Mouse (Mus musculus) midbrain, embryonic 14.5 days (tissue): ENCODE measurements around the gene Adcy9. TPM values are rescaled to one million over a fixed set of nuclear protein-coding genes. Genes with fewer than 3 reads are reported as not detected.

Experiments
- ATAC-seq: fragments of 200-750 bp; cut with Nextera tagmentation; 2 replicates; pipeline ENCODE4 v1.8.0; 2017; ENCODE audit warnings: moderate number of reproducible peaks, moderate library complexity; ENCODE audit not compliant: low FRiP score, low TSS enrichment
- DNase-seq: peaks from one replicate; pipeline ENCODE4 v3.0.0-alpha.2; 2015
- H3K27ac ChIP-seq: fragments of 300-500 bp; sonication (generic); replicated peaks from 2 replicates; pipeline ENCODE4 v1.5.1; 2014; ENCODE audit warnings: mild to moderate bottlenecking, low read depth, low read length, moderate library complexity
- H3K27me3 ChIP-seq: fragments of 300-500 bp; sonication (generic); 2 replicates; pipeline ENCODE4 v1.6.1; 2014; ENCODE audit warnings: low read length, control low read depth, mixed read lengths; ENCODE audit not compliant: control insufficient read depth, insufficient read depth
- H3K36me3 ChIP-seq: fragments of 300-500 bp; sonication (generic); 2 replicates; pipeline ENCODE4 v1.6.1; 2014; ENCODE audit warnings: low read length, control low read depth; ENCODE audit not compliant: control insufficient read depth, insufficient read depth
- H3K4me1 ChIP-seq: fragments of 300-500 bp; sonication (generic); 2 replicates; pipeline ENCODE4 v1.6.1; 2014; ENCODE audit warnings: mild to moderate bottlenecking, antibody characterized with exemption, low read length, control low read depth; ENCODE audit not compliant: control insufficient read depth, insufficient read depth
- H3K4me2 ChIP-seq: fragments of 300-500 bp; sonication (generic); 2 replicates; pipeline ENCODE4 v1.6.1; 2014; ENCODE audit warnings: mild to moderate bottlenecking, low read length, moderate library complexity
- H3K4me3 ChIP-seq: fragments of 300-500 bp; sonication (generic); replicated peaks from 2 replicates; pipeline ENCODE4 v1.5.1; 2014; ENCODE audit warnings: low read depth, low read length
- H3K9ac ChIP-seq: fragments of 300-500 bp; sonication (generic); replicated peaks from 2 replicates; pipeline ENCODE4 v1.6.1; 2014; ENCODE audit warnings: mild to moderate bottlenecking, low read length, moderate library complexity
- H3K9me3 ChIP-seq: fragments of 300-500 bp; sonication (generic); 2 replicates; pipeline ENCODE4 v1.6.1; 2016; ENCODE audit warnings: low read length, control low read depth, mixed read lengths; ENCODE audit not compliant: control insufficient read depth
- WGBS: fragments of 180-500 bp; shearing (Covaris S2); extraction: QIAGEN DNeasy Blood & Tissue Kit; methylation state at CpG from one replicate; pipeline ENCODE4 v1.1.7; 2014; 5-methylcytosine and 5-hydroxymethylcytosine counted together
- polyA plus RNA-seq: library from polyadenylated mRNA; unstranded; fragments of >200 nt; fragmentation: Nextera tagmentation; extraction: Ambion mirVana; gene quantifications from 2 replicates; pipeline ENCODE4 v1.2.1, GENCODE M21; 2014

Adcy9 gene
- polyA plus RNA-seq, 1 experiment from 2014 or later: 5.3 TPM

DNA sequence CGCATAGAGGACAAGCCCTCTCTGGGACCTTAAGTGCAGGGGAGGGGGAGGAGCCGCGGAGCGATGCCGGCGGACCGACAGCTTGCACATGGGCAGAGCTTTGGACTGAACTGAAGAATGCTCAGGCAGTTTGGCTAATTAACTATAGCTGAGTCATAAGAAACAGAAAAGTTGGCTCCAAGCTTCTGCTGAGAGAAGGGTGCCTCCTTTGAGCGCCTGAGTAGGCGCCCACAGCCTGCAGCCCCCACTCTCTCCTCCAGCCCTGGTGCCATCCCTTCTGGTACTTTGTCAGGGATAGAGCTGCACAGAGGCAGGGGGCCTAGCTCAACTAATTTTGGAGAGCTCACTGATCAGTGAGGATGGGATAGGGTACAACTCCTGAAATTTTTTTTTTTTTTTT, 27.9 kb upstream of the Adcy9 start:
- ATAC-seq: no peak
- Histone ChIP-seq H3K9ac (no peak overlapping the region), H3K9me3 (no peaks in the 10 kb centered on the region), H3K4me3 (no peak overlapping the region), H3K4me2 (no peak overlapping the region), H3K27ac (no peak overlapping the region), H3K36me3 (no peaks in the 10 kb centered on the region), H3K27me3 (no peaks in the 10 kb centered on the region), H3K4me1 (no peaks in the 10 kb centered on the region)
- DNase-seq: no peak
- WGBS: 48% methylated on average over 9 of the region's 9 CpGs

DNA sequence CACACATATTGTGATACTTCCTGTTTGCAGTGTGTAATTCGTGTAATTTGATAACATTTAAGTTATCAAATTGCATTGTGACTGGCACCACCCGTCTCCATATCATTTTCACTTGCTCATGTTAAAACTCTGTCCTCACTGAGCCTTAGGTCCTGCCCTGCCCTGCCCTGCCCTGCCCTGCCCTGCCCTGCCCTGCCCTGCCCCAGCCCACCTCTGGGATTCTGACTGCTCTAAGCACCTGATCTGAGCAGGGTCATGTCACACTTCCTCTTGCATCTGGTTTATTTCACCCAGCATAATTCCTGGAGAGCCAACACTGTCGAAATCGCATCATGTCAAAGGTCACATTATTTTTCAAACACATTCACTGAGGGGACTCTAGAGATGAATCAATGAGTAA, 26.1 kb upstream of the Adcy9 start:
- Histone ChIP-seq H3K4me3 (no peak overlapping the region), H3K4me2 (no peak overlapping the region), H3K27me3 (no peaks in the 10 kb centered on the region), H3K9me3 (no peaks in the 10 kb centered on the region), H3K4me1 (no peaks in the 10 kb centered on the region), H3K27ac (no peak overlapping the region), H3K36me3 (no peaks in the 10 kb centered on the region), H3K9ac (no peak overlapping the region)
- no peak for ATAC-seq
- 80% methylated on average over 4 of the region's 4 CpGs for WGBS
- no peak for DNase-seq

DNA sequence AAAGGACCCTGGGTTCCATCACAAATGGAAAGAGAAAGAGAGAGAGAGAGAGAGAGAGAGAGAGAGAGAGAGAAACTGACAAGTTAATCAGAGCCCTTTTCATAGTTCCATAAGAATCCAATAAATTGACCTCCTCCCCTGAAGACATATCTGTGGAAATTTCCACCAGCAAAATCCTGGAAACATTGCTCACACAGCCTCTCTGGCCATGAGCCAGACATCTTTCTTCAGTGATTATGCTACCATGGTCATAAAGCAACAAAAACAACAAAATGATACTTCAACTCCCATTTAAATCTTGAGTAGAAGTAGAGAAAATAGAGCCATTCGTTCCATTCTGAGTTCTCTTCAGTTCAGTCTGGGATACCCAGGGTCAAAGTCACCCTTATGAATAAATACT, 24.1 kb upstream of the Adcy9 start:
- WGBS: 87% methylated on average over 1 of the region's 1 CpGs
- Histone ChIP-seq H3K9ac (no peak overlapping the region), H3K4me3 (no peak overlapping the region), H3K4me1 (no peaks in the 10 kb centered on the region), H3K4me2 (no peak overlapping the region), H3K27ac (no peak overlapping the region), H3K27me3 (no peaks in the 10 kb centered on the region), H3K9me3 (no peaks in the 10 kb centered on the region), H3K36me3 (no peaks in the 10 kb centered on the region)
- DNase-seq (no peak), ATAC-seq (no peak)

DNA sequence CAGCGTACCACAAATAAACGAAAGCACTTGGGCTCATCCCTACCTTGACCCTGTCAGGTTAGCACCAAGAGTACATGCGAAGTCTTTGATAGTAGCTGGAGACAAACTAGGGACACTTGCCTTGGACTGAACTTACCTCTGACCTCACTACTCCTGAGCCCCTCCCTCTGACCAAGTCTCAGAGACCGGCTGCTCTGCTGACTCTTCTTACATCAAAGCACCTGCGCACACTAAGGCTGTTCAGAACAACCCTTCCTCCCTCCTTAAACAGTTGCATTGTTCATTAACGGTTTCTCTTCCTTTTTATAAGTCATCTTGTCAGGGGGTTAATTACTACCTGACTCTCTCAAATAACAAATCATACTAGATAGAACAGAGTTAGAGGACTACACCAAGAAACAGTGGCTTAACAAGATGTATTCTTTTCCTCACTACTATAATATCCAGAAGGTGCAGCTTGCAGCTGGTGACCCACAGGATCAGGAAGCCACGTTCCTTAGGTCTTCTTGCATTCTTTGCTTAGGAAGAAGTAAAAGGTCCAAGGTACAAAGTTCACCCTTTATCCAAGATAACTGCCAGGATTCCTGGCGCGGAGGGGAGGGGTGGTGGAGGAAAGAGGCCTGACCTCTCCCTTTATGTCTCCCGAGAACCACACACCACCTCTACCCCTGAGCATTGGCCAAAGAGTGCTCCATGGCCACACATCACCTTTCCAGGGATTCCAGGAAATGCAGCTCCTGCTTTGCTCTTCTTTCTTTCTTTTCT, 19.2 kb upstream of the Adcy9 start:
- Histone ChIP-seq H3K36me3 (no peaks in the 10 kb centered on the region), H3K27ac (no peak overlapping the region), H3K4me2 (no peak overlapping the region), H3K4me1 (no peaks in the 10 kb centered on the region), H3K9ac (no peak overlapping the region), H3K27me3 (no peaks in the 10 kb centered on the region), H3K4me3 (no peak overlapping the region), H3K9me3 (no peaks in the 10 kb centered on the region)
- DNase-seq: no peak
- WGBS: 80% methylated on average over 10 of the region's 10 CpGs
- ATAC-seq: no peak

DNA sequence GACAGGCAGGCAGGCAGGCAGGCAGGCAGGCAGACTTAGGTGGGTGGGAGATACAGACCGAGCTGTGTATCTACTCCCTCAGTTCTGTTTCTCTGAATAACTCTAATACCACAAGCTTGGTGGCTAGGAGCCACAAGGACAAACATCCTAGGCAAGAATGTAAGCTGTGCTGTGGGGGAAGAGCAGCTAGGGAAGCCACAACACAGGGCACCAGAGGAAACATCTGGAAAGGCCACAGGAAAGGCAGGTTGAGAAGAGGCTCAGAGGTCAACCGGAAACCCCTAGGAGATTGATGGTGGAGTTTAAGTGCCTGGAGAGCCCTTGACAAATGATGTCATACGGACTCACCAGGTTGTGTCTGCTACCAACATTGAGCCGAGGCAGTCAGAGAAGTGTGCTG, 16.4 kb upstream of the Adcy9 start:
- DNase-seq: no peak
- H3K4me1 ChIP-seq: no peaks in the 10 kb centered on the region
- no peaks in the 10 kb centered on the region for H3K9me3 ChIP-seq
- H3K9ac ChIP-seq: no peak overlapping the region
- no peak overlapping the region for H3K4me3 ChIP-seq
- 93% methylated on average over 4 of the region's 4 CpGs for WGBS
- no peak overlapping the region for H3K27ac ChIP-seq
- H3K36me3 ChIP-seq: no peaks in the 10 kb centered on the region
- ATAC-seq: no peak
- H3K27me3 ChIP-seq: no peaks in the 10 kb centered on the region
- H3K4me2 ChIP-seq: no peak overlapping the region

DNA sequence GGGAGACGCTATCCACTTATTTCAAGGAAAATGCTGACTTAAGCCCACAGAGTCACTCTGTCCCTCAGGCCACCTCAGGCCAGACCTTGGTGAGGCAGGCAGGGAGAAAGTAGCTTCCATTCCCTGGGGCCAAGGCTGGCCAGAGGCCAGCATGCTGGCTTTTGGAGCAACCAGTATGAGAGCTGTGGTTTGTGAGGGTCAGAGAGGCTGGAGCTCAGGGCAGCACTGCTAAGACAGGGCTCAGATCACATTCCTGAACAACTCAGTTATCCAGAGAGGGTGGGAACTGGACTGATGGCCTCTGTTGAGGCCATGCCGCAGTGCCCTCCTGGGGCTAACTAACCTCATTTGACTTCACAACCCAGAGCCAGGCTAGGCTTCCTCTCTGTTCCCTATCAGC, 15.1 kb upstream of the Adcy9 start:
- Histone ChIP-seq H3K4me2 (no peak overlapping the region), H3K4me3 (no peak overlapping the region), H3K4me1 (no peaks in the 10 kb centered on the region), H3K9ac (no peak overlapping the region), H3K27ac (no peak overlapping the region), H3K9me3 (no peaks in the 10 kb centered on the region), H3K36me3 (no peaks in the 10 kb centered on the region), H3K27me3 (no peaks in the 10 kb centered on the region)
- WGBS: 91% methylated on average over 2 of the region's 2 CpGs
- DNase-seq: no peak
- ATAC-seq: no peak

DNA sequence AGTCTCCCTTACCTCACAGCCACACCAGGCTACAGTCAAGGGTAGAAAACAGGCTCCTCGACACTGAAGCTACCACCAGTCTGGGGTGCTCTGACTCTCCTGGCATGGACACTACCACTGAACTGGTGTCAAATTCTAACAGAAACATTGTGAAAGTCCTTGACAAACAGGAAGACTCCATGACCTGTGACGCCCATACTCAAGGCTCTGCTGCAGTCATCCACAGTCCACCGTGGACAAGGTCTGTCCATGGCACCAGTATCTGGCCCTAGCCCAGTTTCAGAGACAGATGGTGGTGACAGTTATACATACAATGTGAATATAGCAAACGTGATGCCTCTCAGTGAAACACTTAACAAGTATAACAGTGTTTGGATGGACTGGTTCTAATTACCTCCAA, 11.5 kb upstream of the Adcy9 start:
- Histone ChIP-seq H3K4me3 (no peak overlapping the region), H3K36me3 (no peaks in the 10 kb centered on the region), H3K9ac (no peak overlapping the region), H3K27me3 (no peaks in the 10 kb centered on the region), H3K4me1 (no peaks in the 10 kb centered on the region), H3K4me2 (no peak overlapping the region), H3K9me3 (no peaks in the 10 kb centered on the region), H3K27ac (no peak overlapping the region)
- ATAC-seq: no peak
- no peak for DNase-seq
- 83% methylated on average over 4 of the region's 4 CpGs for WGBS

DNA sequence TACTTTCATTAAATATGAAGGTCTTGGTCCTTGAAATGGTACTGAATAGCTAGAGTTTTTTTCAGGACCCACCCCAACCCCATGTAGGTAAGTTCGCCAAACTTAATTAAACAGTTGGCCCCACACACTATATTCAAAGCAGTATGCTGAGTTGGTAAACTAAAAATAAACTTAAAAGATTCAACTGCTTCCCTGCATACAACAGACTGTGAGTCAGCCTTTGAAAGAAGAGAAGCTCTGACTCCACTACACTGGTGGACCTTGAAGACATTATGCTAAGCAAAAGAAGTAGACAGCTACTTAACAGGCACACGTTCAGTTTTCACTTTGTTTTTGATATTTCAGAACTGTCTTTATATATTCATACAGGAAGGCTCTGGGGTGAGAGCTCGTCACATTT, 10.7 kb upstream of the Adcy9 start:
- WGBS: 85% methylated on average over 3 of the region's 3 CpGs
- ATAC-seq: no peak

DNA sequence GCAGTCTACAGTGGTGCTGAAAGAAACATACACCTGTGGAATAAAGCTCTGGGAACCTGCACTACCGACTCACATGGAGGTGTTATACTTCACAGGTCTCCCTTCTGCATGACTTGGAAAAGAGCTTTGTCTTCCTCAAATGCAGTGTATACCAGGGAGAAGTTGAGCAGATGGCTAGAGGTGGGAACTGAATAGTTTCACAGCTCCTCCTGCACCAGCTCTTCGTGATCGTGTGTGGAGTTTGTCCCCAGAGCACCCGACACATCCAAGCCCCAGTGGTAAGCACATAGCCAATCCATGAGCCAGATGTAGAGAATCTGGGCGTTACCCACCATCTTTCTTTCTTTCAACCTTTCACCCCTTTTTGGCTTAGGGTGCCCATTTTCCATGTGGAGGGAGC, 9.9 kb upstream of the Adcy9 start:
- Histone ChIP-seq H3K27ac (no peak overlapping the region), H3K27me3 (no peaks in the 10 kb centered on the region), H3K4me3 (no peak overlapping the region), H3K4me1 (no peaks in the 10 kb centered on the region), H3K9ac (no peak overlapping the region), H3K4me2 (no peak overlapping the region), H3K36me3 (no peaks in the 10 kb centered on the region), H3K9me3 (no peaks in the 10 kb centered on the region)
- ATAC-seq: no peak
- WGBS: 87% methylated on average over 5 of the region's 5 CpGs
- DNase-seq: no peak

More for the DNA sequence above, 10.7 kb upstream of the Adcy9 start:
- H3K27ac ChIP-seq: no peak overlapping the region
- H3K9me3 ChIP-seq: no peaks in the 10 kb centered on the region
- H3K4me3 ChIP-seq: no peak overlapping the region
- no peak for DNase-seq
- no peaks in the 10 kb centered on the region for H3K4me1 ChIP-seq
- no peaks in the 10 kb centered on the region for H3K36me3 ChIP-seq
- no peak overlapping the region for H3K9ac ChIP-seq
- H3K27me3 ChIP-seq: no peaks in the 10 kb centered on the region
- H3K4me2 ChIP-seq: no peak overlapping the region
